Mouse (Mus musculus): ENCODE data around the gene Rgs17. TPM values are rescaled to one million over a fixed set of nuclear protein-coding genes. Genes with fewer than 3 reads are reported as not detected.

Rgs17 gene
- polyA plus RNA-seq, 1 experiment from 2014 or later: 0.87 TPM

GRCm38 (mm10) chr10:5798069-5798468, 124.1 kb downstream of the Rgs17 start:
- Histone ChIP-seq H3K4me2 (ENCODE audit: low read depth, low read length) (no peak overlapping the region), H3K9me3 (ENCODE audit: control insufficient read depth, low read length) (no peaks in the 10 kb centered on the region), H3K27ac (ENCODE audit: low read length) (no peak overlapping the region), H3K36me3 (ENCODE audit: control insufficient read depth, insufficient read depth, low read length) (peaks cover 41% of the 10 kb centered on the region), H3K4me1 (replicated peaks; ENCODE audit: control insufficient read depth, insufficient read depth, low read length) (peaks cover 9% of the 10 kb centered on the region), H3K27me3 (ENCODE audit: control insufficient read depth, insufficient read depth, low read depth, low read length) (no peaks in the 10 kb centered on the region), H3K4me3 (ENCODE audit: low read length) (no peak overlapping the region), H3K9ac (ENCODE audit: low read length) (no peak overlapping the region)
- 82% methylated on average over 4 of the region's 4 CpGs for WGBS
- no peak for ATAC-seq (ENCODE audit: low read depth)

- no peak for ATAC-seq (ENCODE audit: low read depth)
- Histone ChIP-seq H3K9me3 (ENCODE audit: control insufficient read depth, low read length) (no peaks in the 10 kb centered on the region), H3K27me3 (ENCODE audit: control insufficient read depth, insufficient read depth, low read depth, low read length) (no peaks in the 10 kb centered on the region), H3K9ac (ENCODE audit: low read length) (no peak overlapping the region), H3K4me2 (ENCODE audit: low read depth, low read length) (no peak overlapping the region), H3K36me3 (ENCODE audit: control insufficient read depth, insufficient read depth, low read length) (no peaks in the 10 kb centered on the region), H3K4me3 (ENCODE audit: low read length) (no peak overlapping the region), H3K27ac (ENCODE audit: low read length) (no peak overlapping the region), H3K4me1 (replicated peaks; ENCODE audit: control insufficient read depth, insufficient read depth, low read length) (no peaks in the 10 kb centered on the region)
- 17% methylated on average over 12 of the region's 12 CpGs for WGBS
Observed at GRCm38 (mm10) chr10:5790657-5791056, 131.5 kb downstream of the Rgs17 start.

- Histone ChIP-seq H3K4me1 (replicated peaks; ENCODE audit: control insufficient read depth, insufficient read depth, low read length) (no peaks in the 10 kb centered on the region), H3K9me3 (ENCODE audit: control insufficient read depth, low read length) (no peaks in the 10 kb centered on the region), H3K27me3 (ENCODE audit: control insufficient read depth, insufficient read depth, low read depth, low read length) (no peaks in the 10 kb centered on the region), H3K4me3 (ENCODE audit: low read length) (no peak overlapping the region), H3K9ac (ENCODE audit: low read length) (no peak overlapping the region), H3K4me2 (ENCODE audit: low read depth, low read length) (no peak overlapping the region), H3K27ac (ENCODE audit: low read length) (no peak overlapping the region), H3K36me3 (ENCODE audit: control insufficient read depth, insufficient read depth, low read length) (no peaks in the 10 kb centered on the region)
- 12% methylated on average over 4 of the region's 4 CpGs for WGBS
- ATAC-seq (ENCODE audit: low read depth): no peak
Observed at GRCm38 (mm10) chr10:5786923-5787322, 135.3 kb downstream of the Rgs17 start.

Other genes starting within 250 kb of the Rgs17 start
- gene Fbxo5, start 116.8 kb downstream of the Rgs17 start, polyA plus RNA-seq (2015; fragmentation: Nextera tagmentation; extraction: Ambion mirVana): 75.8 and 85.1 TPM in 2 replicates
- gene Mtrf1l, start 98.5 kb downstream of the Rgs17 start, polyA plus RNA-seq (2015; fragmentation: Nextera tagmentation; extraction: Ambion mirVana): 14.1 and 15.7 TPM in 2 replicates

Measured in lung, embryonic 16.5 days (tissue).